Mouse (Mus musculus) small intestine, adult 2 months (tissue): ENCODE data around the gene Ppp1r13b.

Source experiments
- CTCF ChIP-seq: fragments of 200-500 bp; IDR thresholded peaks from 2 replicates; pipeline ENCODE4 v1.5.1; 2012; ENCODE audit warnings: low read depth, mild to moderate bottlenecking, control low read depth, inconsistent platforms, low read length, moderate library complexity, mixed read lengths; ENCODE audit not compliant: insufficient replicate concordance, insufficient read length; ENCODE audit errors: extremely low read depth
- POLR2A ChIP-seq: fragments of 200-500 bp; IDR thresholded peaks from 2 replicates; pipeline ENCODE4 v1.6.1; 2012; ENCODE audit warnings: low read depth, mild to moderate bottlenecking, control low read depth, inconsistent platforms, low read length, moderate library complexity

DNA sequence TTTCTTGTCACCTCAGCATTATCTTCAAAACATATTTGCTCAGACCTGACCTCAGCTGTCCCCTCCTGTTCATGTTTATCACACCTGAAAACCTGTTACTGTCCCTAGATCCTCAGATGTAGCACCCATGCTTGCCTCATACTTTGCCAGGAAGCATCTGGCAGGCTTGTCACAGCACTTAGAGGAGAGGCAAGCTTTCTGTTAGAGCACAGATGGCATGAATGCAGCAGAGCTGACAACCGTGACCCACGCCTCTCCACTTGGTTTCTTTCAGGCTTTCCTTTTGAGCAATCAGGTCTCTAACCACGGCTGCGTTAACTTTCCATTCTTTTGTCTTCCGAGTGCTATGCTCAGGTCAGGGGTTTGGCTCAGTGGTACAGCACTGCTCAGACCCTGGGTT is 78.5 kb downstream of the Ppp1r13b start:
- TF ChIP-seq POLR2A = no peak
- no peak for TF ChIP-seq CTCF
